Mouse (Mus musculus): ENCODE measurements around the gene Per1.

The Per1 gene

DNA sequence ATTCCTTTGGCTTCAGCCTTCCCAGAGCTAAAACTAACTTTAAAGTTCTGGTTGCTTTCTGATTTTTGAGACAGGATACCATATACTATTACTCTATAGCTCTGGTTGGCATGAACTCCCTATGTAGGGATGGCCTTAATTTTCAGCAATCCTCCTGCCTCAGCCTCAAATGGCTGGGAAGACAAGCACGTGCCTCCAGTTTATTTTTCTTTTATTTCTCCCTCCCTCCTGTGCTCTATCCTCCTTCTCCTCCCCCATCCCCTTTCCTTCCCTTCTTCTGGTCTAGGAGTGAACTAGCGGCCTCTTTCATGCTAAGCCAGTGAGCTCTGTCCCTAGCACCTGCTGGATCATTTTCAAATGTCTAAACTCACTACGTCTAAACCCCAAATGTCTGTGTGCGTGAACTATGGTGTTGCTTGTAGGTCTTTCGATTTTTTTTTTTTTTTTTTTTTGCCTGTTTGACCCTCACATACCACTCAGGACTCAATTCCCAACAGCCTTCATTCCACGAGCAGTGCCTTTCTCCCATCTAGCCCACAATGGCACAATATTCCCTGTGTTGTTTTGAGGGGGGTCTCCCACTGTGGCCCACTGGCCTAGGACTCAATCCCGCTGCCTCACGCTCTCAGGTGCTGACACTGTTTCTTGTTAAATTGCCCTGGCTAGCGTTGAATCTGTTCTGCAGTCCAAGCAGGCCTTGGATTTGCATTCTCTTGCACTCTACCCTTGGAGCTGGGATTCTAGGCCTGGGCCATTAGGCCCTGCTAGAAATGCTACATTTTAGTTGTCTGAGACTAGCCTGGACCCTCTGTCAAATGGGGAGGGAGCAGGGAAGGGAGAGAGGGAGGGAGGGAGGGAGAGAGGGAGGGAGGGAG lies 30.5 kb upstream of the Per1 start:
- no peak for DNase-seq (ENCODE audit: extremely low read depth, insufficient read length, low spot score)

DNA sequence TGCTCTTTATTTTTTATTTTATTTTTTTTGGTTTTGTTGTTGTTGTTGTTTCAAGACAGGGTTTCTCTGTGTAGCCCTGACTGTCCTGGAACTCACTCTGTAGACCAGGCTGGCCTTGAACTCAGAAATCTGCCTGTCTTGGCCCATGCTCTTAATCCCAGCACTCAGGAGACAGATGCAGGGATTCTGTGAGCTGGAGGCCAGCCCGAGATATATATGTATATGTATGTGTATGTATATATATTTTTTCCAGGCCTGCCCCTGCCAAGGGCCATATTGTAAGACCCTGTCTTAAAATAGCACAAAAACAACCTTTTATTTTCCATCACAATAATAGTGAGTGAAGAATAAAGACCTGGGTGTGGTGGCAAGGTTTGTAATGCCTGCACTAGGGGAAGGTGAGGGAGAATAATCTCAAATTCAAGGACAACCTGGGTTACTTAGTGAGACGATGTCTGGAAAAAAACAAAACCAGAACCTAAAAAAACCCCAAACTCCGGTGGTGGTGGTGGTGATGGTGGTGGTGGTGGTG lies 29.6 kb upstream of the Per1 start:
- no peak for DNase-seq (ENCODE audit: extremely low read depth, insufficient read length, low spot score)

- DNase-seq (ENCODE audit: extremely low read depth, insufficient read length, low spot score), result peak; percentile 64
Observed at GRCm38 (mm10) chr11:69066163-69066861, 28.7 kb upstream of the Per1 start.

DNA sequence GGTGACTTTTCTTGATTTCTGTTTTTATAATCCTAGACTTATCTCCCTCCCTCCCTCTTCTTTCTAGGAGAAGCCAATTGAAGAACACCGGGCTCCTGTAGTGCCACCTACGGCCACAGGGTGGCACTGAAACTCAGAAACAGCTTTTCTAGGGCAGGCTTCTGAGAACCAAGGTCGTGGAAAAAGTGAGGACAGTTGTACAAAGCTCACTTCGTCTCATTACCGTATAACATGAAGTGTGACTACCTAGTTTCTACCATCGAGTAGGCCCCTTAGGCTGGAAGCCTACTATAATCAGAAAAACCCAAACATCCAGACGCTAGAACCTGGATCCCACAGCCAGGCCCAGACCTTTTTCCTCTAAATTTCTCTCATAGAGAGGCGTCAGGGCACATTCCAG lies 28.1 kb upstream of the Per1 start:
- peak; percentile 61 for DNase-seq (ENCODE audit: extremely low read depth, insufficient read length, low spot score)

DNA sequence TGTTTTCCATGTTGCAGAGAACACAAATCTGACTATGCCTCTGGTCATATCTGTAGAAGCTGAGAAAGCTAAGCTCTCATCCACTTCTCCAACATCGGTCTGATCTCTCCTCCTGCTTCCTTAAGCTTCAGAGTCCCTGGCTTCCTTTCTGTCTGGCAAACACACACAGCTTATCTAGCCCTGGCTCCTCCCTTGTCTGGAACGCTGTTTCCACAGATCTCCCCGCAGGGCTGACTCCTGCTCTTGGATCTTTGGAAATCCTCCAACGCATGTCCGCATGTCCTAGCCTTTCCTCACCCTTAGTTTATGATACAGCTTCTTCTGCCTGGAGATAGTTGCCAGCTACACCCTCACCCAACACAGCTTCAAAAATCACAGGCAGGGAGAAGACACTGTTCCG lies 27.4 kb upstream of the Per1 start:
- no peak for DNase-seq (ENCODE audit: extremely low read depth, insufficient read length, low spot score)

DNA sequence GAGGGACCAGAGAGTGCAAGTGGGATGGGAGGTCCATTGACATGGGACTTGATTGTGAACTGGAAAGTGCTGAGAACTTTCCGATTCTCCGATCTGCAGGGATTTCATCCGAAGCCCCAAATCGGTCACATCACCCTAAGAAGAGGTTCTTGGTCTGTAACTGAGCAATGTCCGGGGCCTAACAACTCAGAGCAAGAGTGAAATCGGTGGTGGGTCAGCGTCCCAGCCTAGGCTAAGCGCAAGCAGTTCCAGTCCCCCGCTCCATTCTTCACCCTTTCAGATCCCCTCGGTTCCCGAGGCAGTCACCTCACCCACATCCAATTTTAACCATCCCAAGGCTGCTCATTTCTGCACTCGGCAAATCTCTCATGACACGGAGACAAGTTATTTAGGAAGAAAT lies 24.9 kb upstream of the Per1 start:
- no peak for DNase-seq (ENCODE audit: extremely low read depth, insufficient read length, low spot score)

DNA sequence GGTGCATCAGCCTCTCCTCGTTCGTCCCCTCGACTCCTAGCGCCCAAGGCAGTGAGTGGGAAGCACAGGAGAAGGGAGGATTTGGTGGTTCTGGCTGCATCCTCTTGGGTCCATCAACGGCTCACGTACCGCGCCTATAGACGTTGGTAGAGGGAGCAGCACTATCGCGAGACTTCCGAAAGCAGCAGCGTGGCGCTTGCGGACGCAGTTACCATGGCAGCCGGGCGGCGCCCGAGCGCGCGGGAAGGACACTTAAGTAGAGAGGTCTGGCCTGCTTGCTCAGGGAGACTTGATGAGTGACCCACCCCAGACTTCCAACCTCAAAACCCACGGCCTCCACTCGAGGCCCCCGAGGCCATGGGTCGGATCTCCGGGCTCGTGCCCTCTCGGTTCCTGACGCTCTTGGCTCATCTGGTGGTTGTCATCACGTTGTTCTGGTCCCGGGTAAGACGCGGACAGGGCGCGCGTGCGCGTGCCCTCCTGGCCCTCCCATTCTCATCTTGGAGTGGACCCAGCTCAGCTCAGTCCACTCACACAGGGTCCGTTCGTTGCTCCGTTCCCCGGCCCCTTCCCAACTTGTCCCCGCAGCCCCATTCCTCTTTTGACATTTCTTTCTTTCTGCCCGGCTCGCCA lies 24.3 kb upstream of the Per1 start, which contains the start of gene Tmem107:
Tmem107 (plus strand) TSS at position 217 of the 633 bp plus-strand sequence.
- DNase-seq (ENCODE audit: extremely low read depth, insufficient read length, low spot score), result peak; percentile 100

DNA sequence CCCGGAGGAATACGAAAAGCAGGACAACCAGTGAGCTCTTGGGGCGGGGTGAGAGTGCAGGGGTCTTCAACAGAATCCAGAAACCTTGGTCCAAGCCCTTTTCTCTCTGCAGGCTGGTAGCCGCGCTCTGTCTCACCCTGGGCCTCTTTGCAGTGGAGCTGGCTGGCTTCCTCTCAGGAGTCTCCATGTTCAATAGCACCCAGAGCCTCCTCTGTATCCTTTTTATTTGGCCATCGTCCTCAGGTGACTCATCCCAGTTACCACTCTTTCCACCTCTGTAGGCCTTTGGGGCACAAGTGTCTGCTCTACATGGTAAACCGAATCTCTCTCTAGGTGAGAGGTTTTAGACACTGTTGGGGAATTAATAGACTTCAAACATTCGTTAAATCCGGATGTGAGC lies 23.8 kb upstream of the Per1 start:
- DNase-seq (ENCODE audit: extremely low read depth, insufficient read length, low spot score), result no peak

- DNase-seq (ENCODE audit: extremely low read depth, insufficient read length, low spot score), result no peak
Observed at GRCm38 (mm10) chr11:69072234-69072633, 22.8 kb upstream of the Per1 start.

DNA sequence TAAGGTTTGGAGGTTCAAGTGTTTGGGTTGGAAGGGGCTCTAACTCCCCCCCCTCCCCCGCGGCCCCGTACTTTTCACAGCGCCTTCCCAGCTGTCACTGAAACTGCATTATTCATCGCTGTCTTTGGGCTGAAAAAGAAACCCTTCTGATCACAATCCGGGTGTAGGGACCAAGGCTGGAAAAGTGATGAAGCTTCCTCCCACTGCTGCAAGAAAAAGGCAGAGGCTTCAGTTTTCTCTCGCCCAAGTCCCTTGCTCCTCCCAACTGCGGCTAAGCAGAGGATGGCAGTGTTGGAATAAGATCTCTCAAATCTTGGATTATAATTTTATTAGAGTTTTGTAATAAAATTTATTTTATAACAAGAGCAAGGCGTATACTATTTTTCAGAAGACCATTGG lies 22.4 kb upstream of the Per1 start:
- no peak for DNase-seq (ENCODE audit: extremely low read depth, insufficient read length, low spot score)

- DNase-seq (ENCODE audit: extremely low read depth, insufficient read length, low spot score), result peak; percentile 77
Observed at GRCm38 (mm10) chr11:69073065-69073888, 21.7 kb upstream of the Per1 start.

GRCm38 (mm10) chr11:69073951-69074775 lies 20.9 kb upstream of the Per1 start:
- no peak for DNase-seq (ENCODE audit: extremely low read depth, insufficient read length, low spot score)

DNA sequence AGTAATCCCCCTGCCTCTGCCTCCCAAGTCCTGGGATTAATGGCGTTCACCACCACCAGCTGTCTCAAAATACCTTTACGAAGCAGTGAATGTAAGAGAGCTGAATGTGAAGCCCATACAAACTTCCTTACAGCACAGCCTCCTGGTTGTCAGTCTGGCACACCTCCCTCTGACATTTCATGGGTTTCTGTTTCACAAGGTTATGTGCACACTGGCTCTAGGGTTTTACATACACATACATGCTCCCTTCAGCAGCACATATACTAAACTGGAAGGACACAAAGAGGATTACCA lies 20.3 kb upstream of the Per1 start:
- DNase-seq (ENCODE audit: extremely low read depth, insufficient read length, low spot score), result no peak

DNA sequence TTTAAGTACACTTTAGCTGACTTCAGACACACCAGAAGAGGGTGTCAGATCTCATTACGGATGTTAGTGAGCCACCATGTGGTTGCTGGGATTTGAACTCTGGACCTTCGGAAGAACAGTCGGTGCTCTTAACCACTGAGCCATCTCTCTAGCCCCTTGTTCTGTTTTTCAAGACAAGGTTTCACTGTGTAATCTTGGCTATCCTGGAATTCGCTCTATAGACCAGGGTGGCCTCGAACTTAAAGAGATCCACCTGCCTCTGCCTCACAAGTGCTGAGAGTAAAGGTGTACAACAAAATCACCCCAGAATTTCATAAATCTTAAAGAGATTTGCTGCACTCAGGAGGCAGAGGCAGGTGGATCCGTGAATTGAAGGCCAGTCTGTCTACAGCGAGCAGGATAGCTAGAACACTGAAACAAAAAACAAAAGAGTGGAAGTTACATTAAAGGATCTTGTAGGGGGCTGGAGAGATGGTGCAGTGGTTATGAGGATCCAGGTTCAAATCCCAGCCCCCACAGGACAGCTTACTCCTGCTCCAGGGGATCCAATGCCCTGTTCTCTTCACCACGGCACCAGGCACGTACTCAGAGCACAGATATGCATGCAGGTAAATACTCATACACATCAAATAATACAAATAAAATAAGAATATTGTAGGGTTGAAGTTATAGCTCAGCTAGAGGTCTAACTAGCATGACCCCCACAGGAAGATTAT lies 19.1 kb upstream of the Per1 start:
- DNase-seq (ENCODE audit: extremely low read depth, insufficient read length, low spot score), result peak; percentile 82

DNA sequence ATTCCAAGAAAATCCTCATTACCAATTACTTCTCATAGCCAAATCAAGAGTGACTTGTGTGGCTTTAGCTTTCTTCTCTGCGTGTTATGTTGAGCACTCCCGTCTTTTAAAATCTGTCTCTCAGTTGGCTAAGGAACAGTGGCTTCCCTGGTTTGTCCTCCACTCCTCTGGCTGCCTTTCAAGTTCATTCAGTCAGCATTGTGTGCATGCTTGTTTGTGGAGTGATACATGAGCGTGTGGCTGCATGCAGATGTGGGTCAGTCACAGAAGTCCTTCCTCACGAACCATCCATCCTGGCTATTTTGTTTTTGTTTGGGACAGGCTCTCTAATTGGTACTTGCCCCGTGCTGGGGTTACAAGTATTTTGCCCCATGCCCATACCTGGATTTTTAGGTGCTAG lies 18.4 kb upstream of the Per1 start:
- DNase-seq (ENCODE audit: extremely low read depth, insufficient read length, low spot score), result no peak

- no peak for DNase-seq (ENCODE audit: extremely low read depth, insufficient read length, low spot score)
Observed at GRCm38 (mm10) chr11:69077316-69077715, 17.7 kb upstream of the Per1 start.

DNA sequence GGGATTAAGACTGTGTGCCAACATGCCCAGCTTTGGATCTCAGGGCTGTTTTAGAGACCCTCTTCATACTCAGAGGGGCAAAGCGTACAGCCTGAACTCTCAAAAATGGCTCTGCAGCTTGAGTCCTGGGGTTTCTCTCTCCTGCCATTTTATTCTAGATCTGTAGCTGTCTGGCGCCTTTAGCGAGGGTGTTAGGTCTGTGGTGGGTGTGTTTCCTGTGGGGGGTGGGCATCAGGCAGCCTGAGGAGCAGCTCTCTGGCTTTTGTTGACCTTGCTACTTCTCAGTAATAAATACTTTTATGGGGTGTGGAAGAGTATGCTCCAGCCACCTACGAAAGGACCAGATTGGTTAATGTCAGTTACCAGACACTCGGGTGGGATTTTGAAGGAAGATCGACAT lies 17.0 kb upstream of the Per1 start:
- DNase-seq (ENCODE audit: extremely low read depth, insufficient read length, low spot score), result no peak

- peak; percentile 77 for DNase-seq (ENCODE audit: extremely low read depth, insufficient read length, low spot score)
Observed at GRCm38 (mm10) chr11:69078805-69079438, 16.1 kb upstream of the Per1 start.
